Mouse (Mus musculus) lung, embryonic 14.5 days (tissue): ENCODE measurements at regions not wholly inside any gene's neighbourhood (a gene's known extent, or its start where the extent isn't known, plus 50 kb on each side); places are given as distances from the start of the nearest gene placed in this dataset.

Experiments
- ATAC-seq: fragments of 200-750 bp; cut with Nextera tagmentation; 2 replicates; pipeline ENCODE4 v1.8.0; 2017; ENCODE audit warnings: mild to moderate bottlenecking, moderate TSS enrichment, moderate library complexity; ENCODE audit not compliant: insufficient read depth
- DNase-seq: peaks from one replicate; pipeline ENCODE4 v3.0.0-alpha.2; 2015
- H3K27ac ChIP-seq: fragments of 300-500 bp; sonication (generic); 2 replicates; pipeline ENCODE4 v1.5.1; 2014; ENCODE audit warnings: low read depth, mild to moderate bottlenecking, moderate library complexity
- H3K27me3 ChIP-seq: fragments of 300-500 bp; sonication (generic); 2 replicates; pipeline ENCODE4 v1.6.1; 2014; ENCODE audit warnings: low read length, control low read depth; ENCODE audit not compliant: insufficient read depth
- H3K36me3 ChIP-seq: fragments of 300-500 bp; sonication (generic); 2 replicates; pipeline ENCODE4 v1.6.1; 2014; ENCODE audit warnings: control low read depth; ENCODE audit not compliant: insufficient read depth
- H3K4me1 ChIP-seq: fragments of 300-500 bp; sonication (generic); 2 replicates; pipeline ENCODE4 v1.6.1; 2014; ENCODE audit warnings: antibody characterized with exemption, control low read depth; ENCODE audit not compliant: insufficient read depth
- H3K4me2 ChIP-seq: fragments of 300-500 bp; sonication (generic); 2 replicates; pipeline ENCODE4 v1.6.1; 2014; ENCODE audit warnings: mild to moderate bottlenecking
- H3K4me3 ChIP-seq: fragments of 300-500 bp; sonication (generic); 2 replicates; pipeline ENCODE4 v1.5.1; 2014; ENCODE audit warnings: low read depth, low read length
- H3K9ac ChIP-seq: fragments of 300-500 bp; sonication (generic); 2 replicates; pipeline ENCODE4 v1.6.1; 2014
- H3K9me3 ChIP-seq: fragments of 300-500 bp; sonication (generic); 2 replicates; pipeline ENCODE4 v1.6.1; 2016; ENCODE audit warnings: low read depth, low read length, control low read depth
- CTCF ChIP-seq: IDR thresholded peaks from 2 replicates; pipeline ENCODE4 v1.5.1; 2016; ENCODE audit warnings: antibody characterized with exemption, low read depth
- WGBS: fragments of 180-500 bp; shearing (Covaris S2); extraction: QIAGEN DNeasy Blood & Tissue Kit; methylation state at CpG from one replicate; pipeline ENCODE4 v1.1.7; 2014; 5-methylcytosine and 5-hydroxymethylcytosine counted together

DNA sequence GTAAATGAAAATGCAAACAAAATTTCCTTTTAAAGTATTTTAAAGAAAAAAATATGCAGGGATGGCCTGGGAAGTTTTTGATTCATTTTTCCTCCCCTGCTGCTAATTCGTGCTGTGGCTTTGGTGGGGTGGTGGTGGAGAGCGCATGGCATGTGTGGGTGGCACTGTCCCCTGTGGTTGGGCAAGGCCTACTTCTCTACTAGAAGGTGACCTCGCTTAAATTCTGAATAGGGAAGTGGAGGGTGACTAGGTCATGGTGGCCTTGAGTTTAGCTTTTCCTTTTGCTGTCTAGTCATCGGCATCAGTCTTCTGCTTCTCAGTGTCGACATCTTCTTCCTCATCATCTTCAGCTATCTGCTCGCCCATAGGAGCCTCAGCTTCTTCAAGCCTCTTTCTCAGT lies 69.3 kb upstream of the Nek7 start:
- H3K36me3 ChIP-seq: no peaks in the 10 kb centered on the region
- no peak overlapping the region for H3K27ac ChIP-seq
- ATAC-seq (no peak), DNase-seq (no peak)
- no peaks in the 10 kb centered on the region for H3K9me3 ChIP-seq
- no peaks in the 10 kb centered on the region for H3K4me1 ChIP-seq
- WGBS: 87% methylated on average over 6 of the region's 6 CpGs
- H3K27me3 ChIP-seq: no peaks in the 10 kb centered on the region
- TF ChIP-seq CTCF: no peak
- H3K4me3 ChIP-seq: no peak overlapping the region
- no peak overlapping the region for H3K4me2 ChIP-seq
- no peak overlapping the region for H3K9ac ChIP-seq

DNA sequence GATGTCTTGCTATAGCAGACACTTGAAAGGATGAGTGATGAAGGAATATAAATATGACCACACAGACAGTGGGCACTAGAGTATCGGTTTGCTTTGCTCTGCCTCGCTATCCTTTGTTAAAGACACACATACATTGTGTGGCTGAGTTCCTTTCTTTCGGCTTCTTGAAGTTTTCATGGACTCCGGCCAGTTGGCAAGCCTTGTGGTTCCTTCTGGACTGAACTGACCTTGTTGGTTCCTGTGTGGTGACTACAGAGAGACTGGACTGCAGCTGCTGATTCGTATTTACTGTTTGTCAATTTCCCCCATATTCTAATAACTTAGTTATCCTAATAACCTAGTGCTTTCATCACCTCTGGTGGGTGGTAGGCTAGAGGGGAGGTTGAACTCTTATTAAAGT lies 66.8 kb upstream of the Nek7 start:
- Histone ChIP-seq H3K4me3 (no peak overlapping the region), H3K27me3 (no peaks in the 10 kb centered on the region), H3K9me3 (no peaks in the 10 kb centered on the region), H3K27ac (no peak overlapping the region), H3K9ac (no peak overlapping the region), H3K36me3 (no peaks in the 10 kb centered on the region), H3K4me2 (no peak overlapping the region), H3K4me1 (no peaks in the 10 kb centered on the region)
- WGBS: 61% methylated on average over 5 of the region's 5 CpGs
- ATAC-seq (no peak), DNase-seq (peak; percentile 56)
- TF ChIP-seq CTCF: no peak

DNA sequence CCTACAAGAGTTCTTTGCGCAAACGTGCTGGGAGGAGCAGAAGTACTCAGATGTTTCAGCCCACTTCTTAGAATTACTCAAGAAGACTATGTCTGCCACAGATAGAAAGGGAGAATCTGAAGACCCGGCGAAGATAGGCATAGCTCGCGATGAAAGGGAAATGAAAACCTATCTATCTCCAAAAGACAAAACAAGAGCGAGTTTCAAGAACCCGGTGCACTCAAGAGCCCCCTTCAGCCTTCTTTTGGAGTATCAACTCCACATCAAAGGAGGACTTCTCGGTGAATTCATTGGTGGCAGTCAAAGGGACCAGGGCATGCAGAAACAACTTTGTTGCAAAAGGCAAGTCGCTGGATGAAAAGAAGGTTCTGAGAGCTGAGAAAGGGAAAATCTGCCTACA lies 63.8 kb upstream of the Nek7 start:
- WGBS: 73% methylated on average over 10 of the region's 10 CpGs
- no peak for TF ChIP-seq CTCF
- no peaks in the 10 kb centered on the region for H3K4me1 ChIP-seq
- DNase-seq: no peak
- H3K36me3 ChIP-seq: no peaks in the 10 kb centered on the region
- H3K4me2 ChIP-seq: no peak overlapping the region
- no peak for ATAC-seq
- H3K9ac ChIP-seq: no peak overlapping the region
- no peak overlapping the region for H3K4me3 ChIP-seq
- H3K9me3 ChIP-seq: no peaks in the 10 kb centered on the region
- H3K27ac ChIP-seq: no peak overlapping the region
- H3K27me3 ChIP-seq: no peaks in the 10 kb centered on the region

DNA sequence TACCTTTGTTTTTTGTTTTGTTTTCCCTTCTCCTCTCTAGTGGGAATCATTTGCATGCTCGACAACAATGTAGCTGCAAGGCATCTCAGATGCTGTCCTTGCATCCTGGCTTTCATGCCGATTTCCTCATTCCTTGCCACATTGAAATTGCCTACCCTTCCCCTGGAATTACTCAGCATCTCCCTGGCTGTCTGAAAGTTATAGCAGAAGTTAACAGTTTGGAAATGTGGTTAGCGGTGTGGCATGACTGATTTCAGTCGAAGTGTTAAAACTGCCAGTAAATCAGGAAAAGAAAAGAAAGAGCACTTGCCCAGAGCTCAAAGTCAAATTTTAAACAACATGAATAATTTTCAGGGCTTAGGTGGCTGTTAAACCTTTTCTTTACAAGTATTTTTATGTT lies 62.0 kb upstream of the Nek7 start:
- H3K4me2 ChIP-seq: no peak overlapping the region
- H3K9ac ChIP-seq: no peak overlapping the region
- no peaks in the 10 kb centered on the region for H3K27me3 ChIP-seq
- no peaks in the 10 kb centered on the region for H3K9me3 ChIP-seq
- H3K4me3 ChIP-seq: no peak overlapping the region
- H3K36me3 ChIP-seq: no peaks in the 10 kb centered on the region
- DNase-seq (no peak), ATAC-seq (no peak)
- no peak overlapping the region for H3K27ac ChIP-seq
- 72% methylated on average over 4 of the region's 4 CpGs for WGBS
- no peaks in the 10 kb centered on the region for H3K4me1 ChIP-seq
- no peak for TF ChIP-seq CTCF

DNA sequence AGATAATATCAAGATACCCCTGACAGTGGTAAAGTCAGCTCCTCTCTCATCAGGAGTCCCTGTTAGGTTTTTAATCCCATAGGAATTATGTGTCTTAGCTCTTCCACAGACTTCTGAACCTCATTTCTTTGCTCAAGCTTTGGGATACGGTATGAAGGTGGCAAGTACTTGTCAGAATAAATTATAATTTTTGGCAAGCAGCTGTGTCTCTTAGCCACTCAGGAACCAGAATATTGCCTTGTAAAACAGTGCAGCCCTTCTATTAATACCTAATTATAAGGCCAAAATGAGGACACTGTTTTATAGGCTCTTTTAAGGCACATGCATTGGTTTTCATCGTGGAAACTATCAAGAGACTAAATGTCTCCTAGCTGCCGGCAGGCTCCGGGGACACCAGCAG lies 54.3 kb upstream of the Nek7 start:
- Histone ChIP-seq H3K9ac (no peak overlapping the region), H3K27me3 (no peaks in the 10 kb centered on the region), H3K27ac (no peak overlapping the region), H3K4me1 (no peaks in the 10 kb centered on the region), H3K4me2 (no peak overlapping the region), H3K36me3 (no peaks in the 10 kb centered on the region), H3K9me3 (no peaks in the 10 kb centered on the region), H3K4me3 (no peak overlapping the region)
- no peak for TF ChIP-seq CTCF
- no peak for DNase-seq
- 80% methylated on average over 4 of the region's 4 CpGs for WGBS
- ATAC-seq: no peak
